Mouse (Mus musculus): ENCODE measurements at regions not wholly inside any gene's neighbourhood (a gene's known extent, or its start where the extent isn't known, plus 50 kb on each side); places are given as distances from the start of the nearest gene placed in this dataset.

- no peak overlapping the region for H3K4me3 ChIP-seq (ENCODE audit: insufficient read depth, low read length)
- peak overlapping the region; percentile 82 for H3K27ac ChIP-seq (ENCODE audit: insufficient read depth, low read length)
- TF ChIP-seq CTCF (IDR thresholded peaks at IDR 0.05; ENCODE audit: extremely low read depth, insufficient read depth, low read length) (no peak), POLR2A (IDR thresholded peaks at IDR 0.05; ENCODE audit: extremely low read depth, insufficient read depth, low read length) (no peak)
- H3K4me1 ChIP-seq (ENCODE audit: control insufficient read depth, insufficient read depth, low read length) = peaks cover 12% of the 10 kb centered on the region
Measured at GRCm38 (mm10) chr15:93832431-93832936, 236.8 kb upstream of the Prickle1 start.

- TF ChIP-seq CTCF (IDR thresholded peaks at IDR 0.05; ENCODE audit: extremely low read depth, insufficient read depth, low read length) (no peak), POLR2A (IDR thresholded peaks at IDR 0.05; ENCODE audit: extremely low read depth, insufficient read depth, low read length) (no peak)
- Histone ChIP-seq H3K4me3 (ENCODE audit: insufficient read depth, low read length) (no peak overlapping the region), H3K27ac (ENCODE audit: insufficient read depth, low read length) (no peak overlapping the region), H3K4me1 (ENCODE audit: control insufficient read depth, insufficient read depth, low read length) (peaks cover 12% of the 10 kb centered on the region)
Measured at GRCm38 (mm10) chr15:93831148-93831547, 235.5 kb upstream of the Prickle1 start.

- peak overlapping the region; percentile 86 for H3K27ac ChIP-seq (ENCODE audit: insufficient read depth, low read length)
- TF ChIP-seq POLR2A (IDR thresholded peaks at IDR 0.05; ENCODE audit: extremely low read depth, insufficient read depth, low read length) (peak; percentile 47; the same call in 1 of the 2 replicates), CTCF (IDR thresholded peaks at IDR 0.05; ENCODE audit: extremely low read depth, insufficient read depth, low read length) (no peak)
- peaks cover 4% of the 10 kb centered on the region for H3K4me1 ChIP-seq (ENCODE audit: control insufficient read depth, insufficient read depth, low read length)
- H3K4me3 ChIP-seq (ENCODE audit: insufficient read depth, low read length) = peak overlapping the region; percentile 20
Measured at GRCm38 (mm10) chr15:93824729-93825694, 229.3 kb upstream of the Prickle1 start.

- TF ChIP-seq POLR2A (IDR thresholded peaks at IDR 0.05; ENCODE audit: extremely low read depth, insufficient read depth, low read length) (no peak), CTCF (IDR thresholded peaks at IDR 0.05; ENCODE audit: extremely low read depth, insufficient read depth, low read length) (no peak)
- peaks cover 4% of the 10 kb centered on the region for H3K4me1 ChIP-seq (ENCODE audit: control insufficient read depth, insufficient read depth, low read length)
- H3K27ac ChIP-seq (ENCODE audit: insufficient read depth, low read length) = no peak overlapping the region
- no peak overlapping the region for H3K4me3 ChIP-seq (ENCODE audit: insufficient read depth, low read length)
Measured at GRCm38 (mm10) chr15:93821236-93821635, 225.5 kb upstream of the Prickle1 start.

GRCm38 (mm10) chr15:93812011-93812410, 216.3 kb upstream of the Prickle1 start:
- no peaks in the 10 kb centered on the region for H3K4me1 ChIP-seq (ENCODE audit: control insufficient read depth, insufficient read depth, low read length)
- H3K4me3 ChIP-seq (ENCODE audit: insufficient read depth, low read length) = no peak overlapping the region
- no peak overlapping the region for H3K27ac ChIP-seq (ENCODE audit: insufficient read depth, low read length)
- TF ChIP-seq CTCF (IDR thresholded peaks at IDR 0.05; ENCODE audit: extremely low read depth, insufficient read depth, low read length) (no peak), POLR2A (IDR thresholded peaks at IDR 0.05; ENCODE audit: extremely low read depth, insufficient read depth, low read length) (no peak)

- TF ChIP-seq POLR2A (IDR thresholded peaks at IDR 0.05; ENCODE audit: extremely low read depth, insufficient read depth, low read length) = no peak
- no peak overlapping the region for H3K27ac ChIP-seq (ENCODE audit: insufficient read depth, low read length)
- no peaks in the 10 kb centered on the region for H3K4me1 ChIP-seq (ENCODE audit: control insufficient read depth, insufficient read depth, low read length)
- H3K4me3 ChIP-seq (ENCODE audit: insufficient read depth, low read length) = no peak overlapping the region
Measured at GRCm38 (mm10) chr15:93807993-93808392, 212.3 kb upstream of the Prickle1 start.

- Histone ChIP-seq H3K27ac (ENCODE audit: insufficient read depth, low read length) (no peak overlapping the region), H3K4me3 (ENCODE audit: insufficient read depth, low read length) (no peak overlapping the region), H3K4me1 (ENCODE audit: control insufficient read depth, insufficient read depth, low read length) (no peaks in the 10 kb centered on the region)
- TF ChIP-seq POLR2A (IDR thresholded peaks at IDR 0.05; ENCODE audit: extremely low read depth, insufficient read depth, low read length) (no peak), CTCF (IDR thresholded peaks at IDR 0.05; ENCODE audit: extremely low read depth, insufficient read depth, low read length) (no peak)
Measured at GRCm38 (mm10) chr15:93807505-93807904, 211.8 kb upstream of the Prickle1 start.

GRCm38 (mm10) chr15:93804703-93805102, 209.0 kb upstream of the Prickle1 start:
- H3K27ac ChIP-seq (ENCODE audit: insufficient read depth, low read length) = no peak overlapping the region
- TF ChIP-seq POLR2A (IDR thresholded peaks at IDR 0.05; ENCODE audit: extremely low read depth, insufficient read depth, low read length) (no peak), CTCF (IDR thresholded peaks at IDR 0.05; ENCODE audit: extremely low read depth, insufficient read depth, low read length) (no peak)
- H3K4me1 ChIP-seq (ENCODE audit: control insufficient read depth, insufficient read depth, low read length) = no peaks in the 10 kb centered on the region
- no peak overlapping the region for H3K4me3 ChIP-seq (ENCODE audit: insufficient read depth, low read length)

- no peaks in the 10 kb centered on the region for H3K4me1 ChIP-seq (ENCODE audit: control insufficient read depth, insufficient read depth, low read length)
- TF ChIP-seq CTCF (IDR thresholded peaks at IDR 0.05; ENCODE audit: extremely low read depth, insufficient read depth, low read length) (no peak), POLR2A (IDR thresholded peaks at IDR 0.05; ENCODE audit: extremely low read depth, insufficient read depth, low read length) (no peak)
- no peak overlapping the region for H3K4me3 ChIP-seq (ENCODE audit: insufficient read depth, low read length)
- no peak overlapping the region for H3K27ac ChIP-seq (ENCODE audit: insufficient read depth, low read length)
Measured at GRCm38 (mm10) chr15:93790531-93790930, 194.8 kb upstream of the Prickle1 start.

- H3K4me3 ChIP-seq (ENCODE audit: insufficient read depth, low read length) = no peak overlapping the region
- H3K4me1 ChIP-seq (ENCODE audit: control insufficient read depth, insufficient read depth, low read length) = no peaks in the 10 kb centered on the region
- TF ChIP-seq CTCF (IDR thresholded peaks at IDR 0.05; ENCODE audit: extremely low read depth, insufficient read depth, low read length) (no peak), POLR2A (IDR thresholded peaks at IDR 0.05; ENCODE audit: extremely low read depth, insufficient read depth, low read length) (no peak)
- no peak overlapping the region for H3K27ac ChIP-seq (ENCODE audit: insufficient read depth, low read length)
Measured at GRCm38 (mm10) chr15:93789762-93790161, 194.1 kb upstream of the Prickle1 start.
